Mouse (Mus musculus): ENCODE measurements around the gene AL732309.1.

Gene AL732309.1

DNA sequence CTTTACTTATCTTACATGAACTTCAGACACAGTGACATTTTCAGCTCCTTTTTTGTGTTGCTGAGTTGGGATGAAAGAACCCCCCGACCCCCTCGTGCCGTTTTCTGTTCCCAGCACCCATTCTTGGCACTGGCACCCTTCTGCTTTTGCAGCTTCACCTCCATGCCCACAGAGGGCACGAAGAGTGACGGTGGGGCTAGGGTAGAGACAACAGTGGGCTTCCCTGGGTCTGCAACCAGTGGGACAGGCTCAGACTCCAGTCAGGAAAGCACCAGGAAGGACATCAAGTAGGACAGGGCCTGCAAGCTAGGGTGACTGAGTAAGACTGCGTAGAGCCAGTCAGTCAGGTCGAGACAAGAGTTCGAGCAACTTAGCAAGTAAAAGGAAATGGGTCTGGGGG lies 6.4 kb downstream of the AL732309.1 start:
- in situ Hi-C loops (cut with MseI, MboI), result no loop called here

DNA sequence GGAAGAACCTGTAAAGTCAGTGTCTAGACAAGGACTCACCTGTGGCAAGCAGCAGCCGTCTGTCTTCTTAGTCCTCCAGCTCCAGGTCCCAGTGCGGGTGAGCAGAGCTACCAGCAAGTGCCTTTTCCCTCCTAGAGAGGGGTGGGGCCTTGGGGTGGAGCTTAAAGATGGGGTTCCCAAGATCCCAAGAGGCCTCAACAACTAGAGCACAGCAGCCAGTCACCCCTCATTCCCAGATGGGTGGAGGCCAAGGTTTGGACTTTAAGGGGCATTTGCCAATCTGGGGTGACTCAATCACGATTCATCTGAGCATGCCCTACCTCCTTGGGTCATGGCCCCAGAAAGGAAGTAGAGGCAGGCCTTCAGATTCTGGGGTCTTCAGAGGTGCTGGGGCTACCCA lies 6.9 kb downstream of the AL732309.1 start:
- in situ Hi-C loops (cut with MseI, MboI), result no loop called here

DNA sequence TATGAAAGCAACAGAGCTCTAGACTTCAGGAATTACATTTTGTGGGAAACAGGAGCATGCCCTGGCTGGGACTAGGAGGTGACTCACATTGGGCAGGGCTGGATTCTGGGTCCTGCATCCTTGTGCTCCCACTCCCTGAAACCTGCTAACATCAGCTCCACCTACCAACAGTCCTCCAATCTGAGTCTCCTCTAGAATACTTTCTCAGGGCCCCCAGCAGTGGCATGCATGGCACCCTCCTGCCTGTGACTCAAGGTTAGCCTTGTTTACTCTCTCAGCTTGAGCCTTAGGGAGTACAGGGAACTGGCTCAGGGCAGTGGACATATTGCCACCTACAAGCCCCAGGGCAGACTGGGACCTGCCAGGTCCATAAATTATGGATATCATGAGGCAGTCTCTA lies 8.6 kb downstream of the AL732309.1 start:
- in situ Hi-C loops (cut with MseI, MboI), result no loop called here

DNA sequence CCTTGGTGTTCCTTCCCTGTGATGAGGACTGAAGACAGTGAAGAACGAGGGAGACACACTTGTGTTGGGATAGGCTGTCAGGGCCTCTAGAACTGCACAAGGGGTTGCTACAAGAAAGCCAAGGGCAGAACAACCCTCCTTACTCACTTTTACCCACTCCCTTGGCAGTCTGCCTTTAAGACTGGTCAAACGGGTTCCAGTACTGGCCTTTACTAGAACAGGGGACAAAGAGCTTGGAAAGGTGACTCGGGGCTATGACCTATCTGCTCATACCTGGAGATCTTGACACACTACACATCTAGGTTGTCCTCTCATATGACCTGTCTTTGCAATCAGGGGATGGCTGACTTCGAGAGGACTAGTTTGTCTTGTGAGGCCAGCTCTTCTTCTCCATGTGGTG lies 9.1 kb downstream of the AL732309.1 start:
- in situ Hi-C loops (cut with MseI, MboI), result no loop called here

DNA sequence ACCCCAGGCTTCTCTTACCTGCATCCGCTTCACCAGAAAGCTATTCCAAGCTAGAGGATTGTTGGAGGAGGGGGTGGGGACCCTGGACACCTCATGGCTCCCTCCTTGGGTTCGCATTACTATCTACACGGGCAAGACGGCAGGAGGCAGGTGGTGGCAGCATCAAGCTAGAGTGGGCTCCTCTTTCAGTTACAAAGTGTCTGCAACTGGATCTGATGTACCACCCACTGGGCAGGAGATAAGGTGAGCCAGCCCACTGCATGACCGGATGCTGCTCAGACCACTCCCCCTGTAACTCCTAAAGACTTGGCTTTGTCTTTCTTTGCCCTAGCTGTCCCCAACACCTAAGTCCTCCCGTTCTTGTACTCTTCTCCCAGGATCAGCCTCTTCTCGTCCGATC lies 10.0 kb downstream of the AL732309.1 start, which contains the start of gene Rnf224:
Gene Rnf224 (minus strand): TSS at position 174 of the 400 bp plus-strand sequence.
- in situ Hi-C loops (cut with MseI, MboI), result no loop called here

DNA sequence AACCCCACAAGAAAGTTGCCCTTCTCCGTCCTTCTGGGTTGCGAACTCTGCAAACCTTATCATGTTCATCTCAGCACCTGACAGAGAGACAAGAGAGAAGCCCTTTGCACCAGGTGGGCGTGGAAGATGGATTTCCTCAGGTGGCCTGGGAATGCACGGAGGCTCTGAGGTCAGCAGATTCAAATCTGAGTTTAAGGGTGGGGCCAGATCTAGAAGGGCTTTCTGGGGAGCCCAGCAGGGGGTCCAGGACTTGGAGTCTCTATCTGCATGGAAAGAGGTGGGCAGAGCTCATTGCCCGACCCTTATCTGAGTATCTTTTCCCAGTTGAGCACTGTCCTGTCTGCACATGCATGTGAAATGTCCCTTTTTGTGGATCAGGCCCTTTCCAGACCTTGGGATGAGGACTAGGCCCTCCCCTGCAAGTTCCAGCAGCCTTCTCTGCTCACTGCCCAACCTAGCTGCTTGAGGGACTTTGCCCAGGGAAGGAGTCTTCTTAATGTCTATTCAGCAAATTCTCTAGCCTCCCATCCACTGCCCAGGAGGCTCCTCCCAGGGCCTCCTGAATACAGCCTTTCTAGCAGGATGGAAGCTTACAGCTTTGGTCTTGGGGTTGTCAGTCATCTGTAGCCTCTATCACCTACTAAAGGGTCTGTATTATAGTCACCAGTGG lies 12.0 kb downstream of the AL732309.1 start:
- in situ Hi-C loops (cut with MseI, MboI), result no loop called here

DNA sequence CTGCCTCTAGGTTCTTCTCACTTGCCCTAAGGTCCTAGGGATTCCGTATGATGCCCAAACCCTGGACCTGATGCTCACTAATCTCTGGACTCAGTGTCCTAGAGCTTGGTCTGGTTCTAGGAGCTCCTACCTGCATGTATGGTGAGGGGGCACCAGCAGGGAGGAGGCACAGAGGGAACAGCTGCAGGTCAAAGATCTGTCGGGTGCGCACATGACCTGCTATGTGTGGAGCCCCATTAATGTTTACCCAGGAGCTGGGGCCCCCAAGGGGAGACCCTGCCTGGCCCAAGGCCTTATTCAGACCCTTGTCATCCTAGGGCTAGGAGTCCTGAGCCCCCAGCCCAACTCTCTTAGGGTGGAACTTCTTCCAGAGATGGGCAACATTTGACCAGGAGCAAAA lies 12.6 kb downstream of the AL732309.1 start, which contains the start of gene Slc34a3:
Gene Slc34a3 (minus strand): TSS at position 315 of the 400 bp plus-strand sequence.
- in situ Hi-C loops (cut with MseI, MboI), result no loop called here

DNA sequence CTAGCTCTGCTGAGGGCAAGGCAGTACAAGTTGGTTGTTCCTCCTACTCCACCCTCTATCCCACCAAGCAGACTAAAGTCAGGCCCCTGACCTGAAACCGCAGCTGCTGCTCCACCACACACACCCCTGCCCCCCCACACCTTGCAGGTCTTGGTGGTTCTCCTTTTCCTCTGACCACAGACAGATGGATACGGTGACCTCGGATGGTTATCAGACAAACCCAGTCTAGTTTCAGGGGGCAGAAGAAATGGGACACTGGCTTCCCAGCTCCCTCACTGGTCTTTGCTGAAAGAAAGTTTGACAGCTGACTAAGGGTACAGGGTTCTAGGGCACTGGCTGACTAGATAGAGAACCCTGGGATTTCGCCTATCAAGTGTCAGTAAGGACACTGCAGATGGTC lies 13.2 kb downstream of the AL732309.1 start:
- in situ Hi-C loops (cut with MseI, MboI), result no loop called here

DNA sequence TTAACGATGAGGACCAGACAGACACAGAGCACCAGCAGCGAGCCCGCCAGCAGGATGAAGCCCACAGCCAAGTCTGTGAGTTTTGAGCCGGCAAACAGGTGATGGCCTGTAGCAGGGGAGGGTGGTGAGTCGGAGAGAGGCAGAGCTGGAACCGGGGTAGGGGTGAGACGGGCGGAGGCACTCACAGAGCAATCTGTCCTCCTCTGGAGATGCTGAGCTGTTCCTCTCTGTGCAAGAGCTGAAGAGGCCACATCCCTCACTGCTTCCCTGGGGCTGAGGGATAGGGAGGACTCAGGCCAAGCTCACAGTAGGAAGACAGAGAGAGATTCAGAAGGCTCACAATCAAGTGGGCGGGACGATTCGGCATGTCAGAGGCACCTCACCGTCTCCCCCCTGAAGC lies 15.6 kb downstream of the AL732309.1 start:
- in situ Hi-C loops (cut with MseI, MboI), result no loop called here

DNA sequence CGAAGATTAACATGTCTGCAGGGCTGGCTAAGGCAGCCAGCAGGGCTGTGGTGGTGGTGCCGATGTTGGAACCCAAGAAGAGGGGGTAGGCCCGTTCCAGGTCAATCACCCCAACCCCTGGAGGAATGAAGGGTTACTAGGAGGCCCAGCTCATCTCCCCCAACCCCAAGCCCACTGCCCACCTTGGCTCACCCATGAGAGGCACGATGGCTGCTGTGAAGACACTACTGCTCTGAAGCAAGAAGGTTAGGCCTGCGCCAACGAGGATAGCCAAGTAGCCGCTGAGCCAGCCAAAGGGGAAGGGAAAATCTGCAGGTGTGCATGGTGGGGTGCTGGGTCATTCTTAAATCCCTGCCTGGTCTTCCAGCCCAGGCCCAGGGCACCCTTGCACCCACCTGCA lies 16.1 kb downstream of the AL732309.1 start:
- in situ Hi-C loops (cut with MseI, MboI), result no loop called here

DNA sequence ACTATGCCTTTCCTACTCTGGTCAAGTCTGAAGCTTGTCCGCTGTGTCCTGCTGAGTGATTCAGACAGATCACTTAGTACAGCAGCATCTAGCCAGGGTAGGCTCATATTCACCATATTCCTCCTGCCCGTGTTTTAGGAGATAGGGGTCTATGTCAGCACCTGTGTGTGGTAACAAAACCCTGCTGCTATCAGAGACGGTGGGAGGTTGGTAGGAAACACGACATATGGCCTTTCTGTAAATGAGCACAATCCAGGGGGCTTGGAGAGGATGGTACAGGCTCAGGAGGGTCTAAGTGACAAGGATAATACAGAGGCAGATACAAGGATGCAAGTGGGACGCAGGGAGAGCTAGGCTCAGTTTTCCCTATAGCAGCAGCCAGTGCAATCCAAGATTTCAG lies 17.1 kb downstream of the AL732309.1 start:
- in situ Hi-C loops (cut with MseI, MboI), result no loop called here

DNA sequence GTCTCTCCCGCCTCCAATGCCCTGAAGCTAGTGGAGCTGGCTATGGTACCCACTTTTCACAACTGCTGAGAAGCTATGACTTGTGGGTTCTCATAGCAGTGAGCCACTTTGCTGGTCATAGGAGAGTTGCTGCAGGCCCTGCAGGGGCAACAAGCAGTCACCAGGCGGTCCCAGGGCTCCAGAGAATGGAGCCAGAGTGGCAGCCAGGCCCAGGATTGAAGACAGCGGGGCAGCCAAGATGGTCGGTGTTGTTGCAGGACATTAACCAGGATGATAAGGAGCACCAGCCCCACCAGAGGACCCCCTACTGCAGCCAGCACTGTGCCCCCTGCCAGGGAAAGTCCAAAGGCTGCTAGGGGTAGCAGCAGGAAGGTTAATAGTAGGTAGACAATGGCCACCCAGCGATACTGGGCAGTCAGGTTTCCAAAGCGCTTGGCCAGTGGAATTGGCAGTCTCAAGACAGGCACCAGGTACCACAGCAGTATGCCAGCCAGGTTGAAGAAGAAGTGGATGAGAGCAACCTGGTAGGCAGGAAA lies 17.6 kb downstream of the AL732309.1 start:
- in situ Hi-C loops (cut with MseI, MboI), result no loop called here

DNA sequence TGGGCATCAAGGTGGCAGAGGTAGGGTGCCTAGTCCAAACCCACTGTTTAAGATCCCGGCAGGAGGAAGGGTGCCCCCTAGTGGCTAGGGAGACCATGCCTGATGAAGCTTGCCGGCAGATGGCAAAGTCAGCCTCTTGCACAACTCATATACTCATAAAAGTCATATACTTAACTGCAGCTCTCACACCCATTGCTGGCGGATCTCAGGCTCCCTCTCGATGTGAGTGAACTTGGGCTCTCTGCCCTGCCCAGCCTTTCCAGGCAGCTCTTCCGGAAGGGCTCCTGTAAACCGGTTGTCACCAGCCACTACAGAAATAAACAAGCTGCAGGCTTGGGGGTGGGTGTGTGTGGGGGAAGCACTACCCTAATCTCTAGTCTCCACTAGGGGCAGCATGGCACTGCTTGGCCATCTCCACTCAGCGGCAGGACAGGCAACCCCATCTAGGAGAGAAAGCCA lies 18.2 kb downstream of the AL732309.1 start:
- in situ Hi-C loops (cut with MseI, MboI), result no loop called here

DNA sequence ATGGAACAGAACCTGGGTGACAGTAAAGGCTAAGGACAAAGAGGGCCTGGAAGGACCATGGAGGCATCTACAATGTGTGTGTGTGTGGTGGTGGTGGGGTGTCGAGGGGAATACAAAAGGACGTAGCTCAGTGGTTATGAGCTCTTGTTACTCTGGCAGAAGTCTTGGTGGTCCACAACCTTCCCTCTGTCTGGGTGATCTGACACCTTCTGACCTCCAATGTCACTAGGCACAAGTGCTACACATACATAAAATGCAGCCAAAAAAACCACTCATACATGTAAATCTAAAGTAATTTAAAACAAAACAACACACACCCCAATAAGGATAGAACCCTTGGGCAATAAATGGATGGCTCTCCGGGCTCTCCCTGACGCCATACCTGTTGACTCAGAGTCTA lies 19.3 kb downstream of the AL732309.1 start:
- in situ Hi-C loops (cut with MseI, MboI), result no loop called here

DNA sequence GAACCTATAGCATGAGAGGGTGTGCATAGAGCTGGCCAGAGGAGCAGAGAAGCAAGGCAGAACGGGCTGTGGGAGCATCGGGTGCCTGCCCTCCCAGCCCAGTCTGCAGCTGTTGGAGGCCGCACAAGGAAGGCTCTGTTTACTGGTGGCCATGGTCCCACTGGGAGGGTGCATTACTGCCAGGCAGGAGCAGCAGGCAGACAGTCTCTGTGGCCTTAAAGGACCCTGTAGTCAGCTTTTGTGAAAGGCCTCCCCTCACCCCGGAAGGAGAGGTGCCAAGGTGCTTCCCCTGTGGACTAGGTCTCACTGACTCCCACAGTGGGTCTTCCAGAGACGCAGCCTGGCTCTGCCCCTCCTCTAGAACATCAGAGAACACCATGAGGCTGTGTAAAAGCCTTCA lies 19.8 kb downstream of the AL732309.1 start:
- in situ Hi-C loops (cut with MseI, MboI), result no loop called here

DNA sequence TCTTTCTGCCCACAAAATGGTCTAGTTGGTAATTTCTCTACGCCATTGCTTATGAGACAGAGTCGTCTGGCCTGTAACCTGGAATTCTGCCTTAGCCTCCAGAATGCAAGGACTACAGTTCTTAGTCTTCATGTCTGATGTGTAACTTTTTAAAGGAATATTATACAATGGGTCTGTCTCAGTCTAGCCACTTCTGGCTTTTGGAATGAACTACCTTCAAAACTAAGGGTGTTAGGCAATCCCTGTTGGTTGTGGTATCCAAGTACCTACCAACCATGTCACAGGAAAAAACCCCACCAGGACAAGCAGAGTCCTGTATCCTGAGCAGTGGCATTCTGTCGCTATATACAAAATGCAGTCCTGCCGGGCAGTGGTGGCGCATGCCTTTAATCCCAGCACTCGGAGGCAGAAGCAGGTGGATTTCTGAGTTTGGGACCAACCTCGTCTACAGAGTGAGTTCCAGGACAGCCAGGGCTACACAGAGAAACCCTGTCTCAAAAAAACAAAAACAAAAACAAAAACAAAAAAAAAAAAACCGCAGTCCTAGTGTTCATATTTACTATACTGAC lies 20.8 kb downstream of the AL732309.1 start:
- in situ Hi-C loops (cut with MseI, MboI), result no loop called here

DNA sequence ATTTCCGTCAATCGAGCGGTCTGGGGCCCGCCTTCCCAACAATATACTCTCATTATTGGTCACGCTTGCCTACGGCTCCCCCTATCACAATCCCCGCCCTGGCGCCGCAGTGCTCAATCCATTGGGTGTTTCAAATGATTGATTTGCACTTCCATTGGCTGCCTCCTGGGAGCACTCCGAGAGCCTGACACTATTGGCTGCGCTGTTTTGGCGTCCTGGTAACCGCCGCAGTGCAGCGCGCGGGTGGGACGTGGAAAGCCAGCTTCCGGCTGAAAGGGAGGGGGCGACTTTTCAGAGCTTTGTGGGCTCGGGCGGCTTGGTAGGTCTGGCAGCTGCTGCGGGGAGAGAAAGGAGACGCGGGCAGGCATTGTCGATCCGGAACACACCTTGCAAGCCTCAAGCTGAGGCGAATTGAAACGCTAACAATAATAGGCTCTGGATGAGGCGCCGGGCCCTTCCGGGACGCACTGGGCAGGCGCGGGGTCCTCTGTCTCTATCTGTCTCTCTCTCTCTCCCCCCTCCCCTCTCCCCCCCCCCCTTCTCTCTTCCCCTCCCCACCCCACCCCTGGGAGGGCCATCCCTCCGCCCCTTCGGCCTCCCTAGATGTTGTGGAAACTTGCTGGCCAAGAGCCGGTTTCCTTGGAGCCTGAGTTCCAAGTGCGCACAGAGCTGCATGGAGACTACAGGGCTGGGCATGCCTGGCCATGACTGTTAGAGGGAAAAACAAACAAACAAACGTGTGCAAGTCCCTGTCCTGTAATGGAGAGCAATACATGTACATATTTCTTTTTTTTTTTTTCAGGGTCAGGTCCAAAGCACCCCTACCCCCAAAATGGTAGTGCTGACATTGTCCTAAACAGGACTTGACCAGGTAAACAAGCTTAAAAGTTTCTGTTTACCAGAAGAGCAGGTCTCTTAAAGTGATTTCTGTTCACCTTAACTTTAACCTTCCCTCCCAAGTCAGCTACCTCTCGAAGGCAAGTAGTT lies 21.6 kb downstream of the AL732309.1 start:
- in situ Hi-C loops (cut with MseI, MboI), result no loop called here

DNA sequence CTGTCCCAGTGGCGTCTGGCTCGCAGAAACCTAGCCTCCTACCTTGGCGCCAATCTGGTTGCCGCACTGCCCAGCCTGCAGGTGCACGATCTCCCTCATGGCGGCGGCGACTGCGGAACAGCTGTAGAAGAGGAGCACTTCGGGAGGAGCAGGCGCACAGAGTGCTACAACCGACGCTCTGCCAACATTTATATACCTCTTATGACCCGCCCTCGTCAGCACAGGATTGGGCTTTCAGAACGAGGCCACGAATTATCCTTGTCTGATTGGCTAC lies 22.2 kb downstream of the AL732309.1 start, which contains the start of gene Tubb4b:
Gene Tubb4b (minus strand): TSS at position 211 of the 274 bp plus-strand sequence.
- in situ Hi-C loops (cut with MseI, MboI), result no loop called here

DNA sequence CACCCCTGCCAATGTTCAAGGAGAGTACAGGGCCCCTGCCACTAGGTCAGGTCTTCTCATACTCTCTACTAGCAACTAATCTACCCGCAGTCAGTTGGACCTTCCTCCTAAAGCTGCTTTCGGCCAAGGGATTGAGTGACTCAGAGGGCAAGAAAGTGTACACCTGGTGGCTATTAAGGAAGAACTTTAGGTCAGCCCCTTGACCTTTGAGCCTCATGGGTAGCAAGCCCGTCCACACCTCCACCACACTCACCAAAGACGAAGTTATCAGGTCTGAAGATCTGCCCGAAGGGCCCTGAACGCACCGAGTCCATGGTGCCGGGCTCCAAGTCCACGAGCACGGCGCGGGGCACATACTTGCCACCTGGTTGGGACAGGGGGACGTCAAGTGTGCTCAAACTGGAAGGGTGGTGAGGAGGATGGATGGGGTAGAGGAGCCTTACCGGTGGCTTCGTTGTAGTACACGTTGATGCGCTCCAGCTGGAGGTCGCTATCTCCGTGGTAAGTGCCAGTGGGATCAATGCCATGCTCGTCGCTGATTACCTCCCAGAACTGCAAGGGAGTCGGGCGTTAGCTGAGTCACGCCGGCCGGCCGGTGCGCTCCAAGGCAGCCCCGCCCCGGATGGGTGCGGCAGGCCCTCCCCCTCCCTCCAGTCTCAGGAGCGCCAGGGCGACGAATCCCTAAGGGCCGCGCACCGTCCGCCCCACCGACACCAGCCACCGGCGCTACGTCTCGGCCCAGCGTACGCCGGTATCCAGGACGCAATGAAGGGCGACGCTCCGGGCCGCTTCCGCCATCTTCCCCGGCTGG lies 22.8 kb downstream of the AL732309.1 start:
- in situ Hi-C loops (cut with MseI, MboI), result no loop called here

DNA sequence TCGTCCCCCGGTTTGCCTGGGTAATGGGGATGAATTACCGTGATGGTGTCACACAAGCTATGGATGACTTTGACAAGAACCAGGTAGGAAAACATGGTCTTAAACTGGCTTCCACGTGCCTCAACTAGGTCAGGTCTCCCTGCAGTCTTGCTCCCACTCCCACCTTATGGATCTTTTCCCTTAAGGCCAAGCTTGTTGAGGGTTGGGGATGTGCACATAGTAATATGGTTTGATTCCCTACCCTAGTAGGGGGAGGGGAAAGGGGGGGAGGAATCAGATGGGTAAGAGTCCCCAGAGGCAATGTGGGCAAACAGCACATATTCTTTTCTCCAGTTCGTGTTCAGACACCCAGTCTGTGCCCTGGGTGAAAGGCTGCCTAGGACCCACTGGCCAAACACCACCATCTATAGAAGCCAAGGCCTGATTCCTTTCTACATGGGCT lies 25.3 kb downstream of the AL732309.1 start:
- in situ Hi-C loops (cut with MseI, MboI), result no loop called here

DNA sequence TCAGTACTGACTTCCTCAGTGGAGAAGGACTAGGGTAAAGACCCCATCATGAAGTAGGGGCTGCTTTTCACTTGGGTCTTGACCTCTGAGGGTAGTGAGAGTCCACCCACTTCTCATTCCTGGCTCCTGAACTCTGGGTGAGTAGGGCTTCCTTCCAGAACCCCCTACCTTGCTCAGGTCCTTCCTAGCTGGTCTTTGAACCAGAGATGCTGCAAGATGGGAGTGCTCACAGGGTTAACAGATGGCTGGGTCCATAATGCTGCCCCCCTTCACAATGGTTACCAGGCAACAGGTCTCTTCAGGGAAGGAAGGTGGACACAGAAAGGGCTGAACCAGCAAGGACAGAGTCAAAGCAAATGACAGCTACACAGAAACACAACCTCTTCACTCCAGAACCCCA lies 28.2 kb downstream of the AL732309.1 start, which contains the start of gene Fam166a:
Gene Fam166a (plus strand): TSS at position 301 of the 400 bp plus-strand sequence.
- in situ Hi-C loops (cut with MseI, MboI), result no loop called here

Data from mouse trophoblast stem cell (cell line).